ENCODE assay signal across 9 mouse cellular contexts in the genomic region with DNA sequence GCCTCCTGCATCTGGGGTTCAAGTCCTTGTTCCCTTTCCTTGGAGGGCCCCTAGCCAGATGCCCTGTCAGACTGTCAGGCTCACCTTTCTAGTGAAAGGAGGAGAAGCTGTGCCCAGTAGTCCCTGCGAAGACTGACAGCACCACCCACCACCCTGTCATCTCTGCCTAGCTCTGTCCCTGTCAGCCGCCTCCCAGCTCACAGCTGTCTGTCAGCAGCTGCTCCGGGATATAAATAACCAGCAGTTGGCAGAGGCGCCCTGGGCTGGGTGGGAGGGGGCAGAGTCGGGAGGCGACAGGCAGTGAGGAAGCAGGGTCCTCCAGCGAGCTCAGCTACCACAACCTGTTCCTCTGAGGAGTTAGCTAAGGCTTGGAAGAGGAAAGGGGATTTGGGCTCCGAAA. TPM values are rescaled to one million over a fixed set of nuclear protein-coding genes. Genes with fewer than 3 reads are reported as not detected.
DNase-seq lines count a peak whose midpoint lies in the region; ATAC-seq lines count a peak whose summit lies in the region.
"Had no signal": no experiment of that assay in that cellular context is flagged by ENCODE, and none has a peak within 500 bp of the region (broad histone marks: within the 10 kb centered on the region; RNA-seq: fewer than 3 reads in every experiment).

No protein-coding gene starts in this region.

- no peak overlapping the region for H3K4me3 ChIP-seq in hindbrain, embryonic 13.5 days
- no peak overlapping the region for H3K4me3 ChIP-seq in hindbrain, embryonic 11.5 days (ENCODE audit: low read depth, low read length)
- no peak overlapping the region for H3K4me3 ChIP-seq in forebrain, embryonic 15.5 days
- no peak overlapping the region for H3K4me3 ChIP-seq in heart, embryonic 12.5 days

- DNase-seq in hindbrain, embryonic 11.5 days (ENCODE audit: low spot score), result no peak
- DNase-seq in mesoderm, embryonic 11.5 days (ENCODE audit: low read depth, low spot score), result peak; percentile 34
- no peak for DNase-seq in spleen, postnatal 4 days (ENCODE audit: low spot score in 2 of 2)
- DNase-seq in liver, result no peak
- no peak for DNase-seq in spleen, postnatal 10 days (ENCODE audit: low spot score in 2 of 2)

- H3K36me3 ChIP-seq in hindbrain, embryonic 13.5 days, result no peaks in the 10 kb centered on the region
- H3K36me3 ChIP-seq in hindbrain, embryonic 11.5 days (ENCODE audit: control insufficient read depth, insufficient read depth, low read length), result no peaks in the 10 kb centered on the region
- no peaks in the 10 kb centered on the region for H3K36me3 ChIP-seq in forebrain, embryonic 15.5 days
- no peaks in the 10 kb centered on the region for H3K36me3 ChIP-seq in heart, embryonic 12.5 days

- H3K9ac ChIP-seq in hindbrain, embryonic 13.5 days, result no peak overlapping the region
- no peak overlapping the region for H3K9ac ChIP-seq in hindbrain, embryonic 11.5 days (ENCODE audit: low read depth, low read length)
- H3K9ac ChIP-seq in forebrain, embryonic 15.5 days (replicated peaks), result no peak overlapping the region
- H3K9ac ChIP-seq in heart, embryonic 12.5 days, result no peak overlapping the region

- WGBS in hindbrain, embryonic 13.5 days, result 33% methylated on average over 8 of the region's 8 CpGs
- WGBS in hindbrain, embryonic 11.5 days, result 40% methylated on average over 8 of the region's 8 CpGs
- WGBS in forebrain, embryonic 15.5 days, result 39% methylated on average over 8 of the region's 8 CpGs
- 6% methylated on average over 8 of the region's 8 CpGs for WGBS in heart, embryonic 12.5 days

- H3K4me1 ChIP-seq in hindbrain, embryonic 13.5 days (replicated peaks), result peaks cover 22% of the 10 kb centered on the region
- H3K4me1 ChIP-seq in hindbrain, embryonic 11.5 days (replicated peaks; ENCODE audit: control insufficient read depth, insufficient read depth, low read length), result no peaks in the 10 kb centered on the region
- H3K4me1 ChIP-seq in forebrain, embryonic 15.5 days, result peaks cover 19% of the 10 kb centered on the region
- peaks cover 39% of the 10 kb centered on the region for H3K4me1 ChIP-seq in heart, embryonic 12.5 days (replicated peaks)

- ATAC-seq in hindbrain, embryonic 13.5 days (ENCODE audit: low FRiP score), result 0 out of 2 replicates have a peak, but pooled peaks have one; percentile 54
- no peak for ATAC-seq in hindbrain, embryonic 11.5 days (ENCODE audit: low FRiP score)
- ATAC-seq in forebrain, embryonic 15.5 days (replicated peaks), result peak; percentile 66
- ATAC-seq in heart, embryonic 12.5 days (ENCODE audit: insufficient number of reproducible peaks, low FRiP score), result peak; percentile 78
- ATAC-seq: CD4-positive, CD25-positive, alpha-beta regulatory T cell, adult 4 months had no signal

- H3K27me3 ChIP-seq in hindbrain, embryonic 13.5 days, result no peaks in the 10 kb centered on the region
- no peaks in the 10 kb centered on the region for H3K27me3 ChIP-seq in hindbrain, embryonic 11.5 days (ENCODE audit: control insufficient read depth, insufficient read depth, low read length)
- no peaks in the 10 kb centered on the region for H3K27me3 ChIP-seq in forebrain, embryonic 15.5 days
- H3K27me3 ChIP-seq in heart, embryonic 12.5 days (replicated peaks), result no peaks in the 10 kb centered on the region

- no peak overlapping the region for H3K27ac ChIP-seq in hindbrain, embryonic 13.5 days
- H3K27ac ChIP-seq in hindbrain, embryonic 11.5 days (ENCODE audit: low read depth, low read length), result no peak overlapping the region
- peak overlapping the region; percentile 39; the same call in 1 of the 2 replicates for H3K27ac ChIP-seq in forebrain, embryonic 15.5 days (replicated peaks)
- H3K27ac ChIP-seq in heart, embryonic 12.5 days (ENCODE audit: poor library complexity, severe bottlenecking), result peak overlapping the region; percentile 80

- no peak overlapping the region for H3K4me2 ChIP-seq in hindbrain, embryonic 13.5 days
- no peak overlapping the region for H3K4me2 ChIP-seq in hindbrain, embryonic 11.5 days (replicated peaks; ENCODE audit: low read depth, low read length)
- no peak overlapping the region for H3K4me2 ChIP-seq in forebrain, embryonic 15.5 days (replicated peaks)
- peak overlapping the region; percentile 38 for H3K4me2 ChIP-seq in heart, embryonic 12.5 days

- H3K9me3 ChIP-seq in hindbrain, embryonic 13.5 days, result peaks cover 3% of the 10 kb centered on the region; the same call in 1 of the 2 replicates
- H3K9me3 ChIP-seq in hindbrain, embryonic 11.5 days (ENCODE audit: control insufficient read depth, low read length), result no peaks in the 10 kb centered on the region; the same call in 1 of the 2 replicates
- no peaks in the 10 kb centered on the region for H3K9me3 ChIP-seq in forebrain, embryonic 15.5 days
- peaks cover 6% of the 10 kb centered on the region for H3K9me3 ChIP-seq in heart, embryonic 12.5 days (replicated peaks)

RNA-seq across cellular contexts. Expression of a gene that starts 26.8 kb away (rescaled TPM):
- 27.2 and 28.5 TPM in 2 replicates for polyA plus RNA-seq in hindbrain, embryonic 13.5 days (2015; fragmentation: Nextera tagmentation; extraction: Ambion mirVana)
- polyA plus RNA-seq in hindbrain, embryonic 11.5 days (2014; fragmentation: Nextera tagmentation; extraction: Ambion mirVana), result 6.2 and 7.2 TPM in 2 replicates
- polyA plus RNA-seq in forebrain, embryonic 15.5 days (2015; fragmentation: Nextera tagmentation; extraction: Ambion mirVana), result 47.8 and 50.3 TPM in 2 replicates
- polyA plus RNA-seq in heart, embryonic 12.5 days (2016; fragmentation: Nextera tagmentation; extraction: Ambion mirVana), result 9.8 TPM in 2 replicates
- polyA plus RNA-seq: CD4-positive, CD25-positive, alpha-beta regulatory T cell, adult 4 months had no signal

Comparison
In these comparisons a context has a peak if more than half of its experiments do, and no peak if none do; other contexts are left out.
1. H3K27ac ChIP-seq: peak in forebrain, embryonic 15.5 days (single experiment) and heart, embryonic 12.5 days (single experiment); none in hindbrain, embryonic 13.5 days (single experiment) and hindbrain, embryonic 11.5 days (single experiment).